In genomic region chr14:98167186-98168038, GRCm38 (mm10) we compare ENCODE assay signal across 8 mouse cellular contexts. TPM values are rescaled to one million over a fixed set of nuclear protein-coding genes. Genes with fewer than 3 reads are reported as not detected.
DNase-seq lines count a peak whose midpoint lies in the region; ATAC-seq and TF ChIP-seq lines count a peak whose summit lies in the region.

No protein-coding gene starts in this region.

- peak overlapping the region; percentile 96 for H3K4me2 ChIP-seq in forebrain, embryonic 16.5 days (ENCODE audit: low read length)
- H3K4me2 ChIP-seq in hindbrain, postnatal 0 days (ENCODE audit: low read depth, low read length): peak overlapping the region; percentile 69
- H3K4me2 ChIP-seq in liver, embryonic 14.5 days (ENCODE audit: low read depth): peak overlapping the region; percentile 67
- peak overlapping the region; percentile 73 for H3K4me2 ChIP-seq in neural tube, embryonic 12.5 days (replicated peaks)

- WGBS in forebrain, embryonic 16.5 days: under 1% methylated on average over 33 of the region's 33 CpGs
- under 1% methylated on average over 33 of the region's 33 CpGs for WGBS in hindbrain, postnatal 0 days
- WGBS in liver, embryonic 14.5 days (ENCODE audit: insufficient replicate concordance): under 1% methylated on average over 33 of the region's 33 CpGs
- WGBS in neural tube, embryonic 12.5 days: under 1% methylated on average over 33 of the region's 33 CpGs

- peak; percentile 29 for TF ChIP-seq CTCF in hindbrain, postnatal 0 days (IDR thresholded peaks at IDR 0.05; ENCODE audit: low read depth)
- TF ChIP-seq CTCF in liver, embryonic 14.5 days (IDR thresholded peaks at IDR 0.05; ENCODE audit: low read depth): no peak

- TF ChIP-seq EP300 in liver, embryonic 14.5 days (IDR thresholded peaks at IDR 0.05; ENCODE audit: low read depth): no peak

- DNase-seq in cerebellum, adult 18-20 months: peak; percentile 5 to 8
- DNase-seq in cerebellum, adult 11-12 months: no peak
- DNase-seq in brain, adult 2 months (ENCODE audit: low read depth, low spot score): peak; percentile 18
- DNase-seq in hindbrain, postnatal 0 days (ENCODE audit: low spot score): peak; percentile 62
- DNase-seq in liver, embryonic 14.5 days (ENCODE audit: low read depth in 3 of 3, low spot score in 3 of 3): no peak
- DNase-seq in yolk sac, embryonic 10.5 days (ENCODE audit: low spot score): peak; percentile 46

- no peaks in the 10 kb centered on the region; the same call in none of the 2 replicates for H3K27me3 ChIP-seq in forebrain, embryonic 16.5 days (replicated peaks; ENCODE audit: control insufficient read depth, insufficient read depth, low read length)
- no peaks in the 10 kb centered on the region for H3K27me3 ChIP-seq in hindbrain, postnatal 0 days (ENCODE audit: insufficient read depth, low read length)
- peaks cover 19% of the 10 kb centered on the region for H3K27me3 ChIP-seq in liver, embryonic 14.5 days (ENCODE audit: control insufficient read depth, insufficient read depth, low read length)
- no peaks in the 10 kb centered on the region for H3K27me3 ChIP-seq in neural tube, embryonic 12.5 days (replicated peaks)

- peak overlapping the region; percentile 83 for H3K9ac ChIP-seq in forebrain, embryonic 16.5 days (replicated peaks; ENCODE audit: low read depth, low read length)
- H3K9ac ChIP-seq in hindbrain, postnatal 0 days (replicated peaks; ENCODE audit: low read length): peak overlapping the region; percentile 80
- H3K9ac ChIP-seq in liver, embryonic 14.5 days (replicated peaks): no peak overlapping the region
- H3K9ac ChIP-seq in neural tube, embryonic 12.5 days: peak overlapping the region; percentile 92

- no peaks in the 10 kb centered on the region for H3K9me3 ChIP-seq in forebrain, embryonic 16.5 days (ENCODE audit: control insufficient read depth, low read length)
- H3K9me3 ChIP-seq in hindbrain, postnatal 0 days (ENCODE audit: low read length): no peaks in the 10 kb centered on the region
- H3K9me3 ChIP-seq in liver, embryonic 14.5 days (ENCODE audit: control insufficient read depth, low read length): no peaks in the 10 kb centered on the region
- H3K9me3 ChIP-seq in neural tube, embryonic 12.5 days: no peaks in the 10 kb centered on the region

- H3K4me1 ChIP-seq in forebrain, embryonic 16.5 days (replicated peaks; ENCODE audit: control insufficient read depth, insufficient read depth, low read length): peaks cover 18% of the 10 kb centered on the region
- H3K4me1 ChIP-seq in hindbrain, postnatal 0 days (ENCODE audit: insufficient read depth, low read length): no peaks in the 10 kb centered on the region
- no peaks in the 10 kb centered on the region; a peak in 1 of 4 replicates for H3K4me1 ChIP-seq in liver, embryonic 14.5 days (replicated peaks; ENCODE audit: control insufficient read depth in 2 of 2, insufficient read depth in 2 of 2, low read length in 1 of 2)
- H3K4me1 ChIP-seq in neural tube, embryonic 12.5 days: peaks cover 17% of the 10 kb centered on the region

- H3K27ac ChIP-seq in forebrain, embryonic 16.5 days (ENCODE audit: low read length): peak overlapping the region; percentile 65
- H3K27ac ChIP-seq in hindbrain, postnatal 0 days: peak overlapping the region; percentile 91
- no peak overlapping the region for H3K27ac ChIP-seq in liver, embryonic 14.5 days
- H3K27ac ChIP-seq in neural tube, embryonic 12.5 days: peak overlapping the region; percentile 94

- H3K4me3 ChIP-seq in forebrain, embryonic 16.5 days (replicated peaks; ENCODE audit: low read length): peak overlapping the region; percentile 80
- H3K4me3 ChIP-seq in hindbrain, postnatal 0 days (ENCODE audit: low read length): peak overlapping the region; percentile 72
- peak overlapping the region; percentile 37 to 52 for H3K4me3 ChIP-seq in liver, embryonic 14.5 days (ENCODE audit: insufficient read depth in 1 of 2, low read depth in 2 of 2, low read length in 2 of 2)
- H3K4me3 ChIP-seq in neural tube, embryonic 12.5 days: peak overlapping the region; percentile 83

- ATAC-seq in forebrain, embryonic 16.5 days: peak; percentile 41
- 0 out of 2 replicates have a peak, but pooled peaks have one; percentile 8 for ATAC-seq in hindbrain, postnatal 0 days
- peak; percentile 42 for ATAC-seq in liver, embryonic 14.5 days (ENCODE audit: insufficient read depth)
- ATAC-seq in neural tube, embryonic 12.5 days (ENCODE audit: low FRiP score, low read depth): peak; percentile 52

- no peaks in the 10 kb centered on the region for H3K36me3 ChIP-seq in forebrain, embryonic 16.5 days (ENCODE audit: control insufficient read depth, insufficient read depth)
- H3K36me3 ChIP-seq in hindbrain, postnatal 0 days (ENCODE audit: insufficient read depth, low read length): no peaks in the 10 kb centered on the region
- H3K36me3 ChIP-seq in liver, embryonic 14.5 days (replicated peaks; ENCODE audit: control insufficient read depth, insufficient read depth, low read depth): no peaks in the 10 kb centered on the region
- H3K36me3 ChIP-seq in neural tube, embryonic 12.5 days: no peaks in the 10 kb centered on the region

RNA-seq across cellular contexts. Expression of gene Dach1, which starts 2.2 kb away (rescaled TPM):
- polyA plus RNA-seq in forebrain, embryonic 16.5 days (2015; fragmentation: Nextera tagmentation; extraction: Ambion mirVana): 7.4 and 8.6 TPM in 2 replicates
- 23.8 and 26.7 TPM in 2 replicates for total RNA-seq in hindbrain, postnatal 0 days (2014; rRNA removed)
- polyA plus RNA-seq in hindbrain, postnatal 0 days (2015; fragmentation: Nextera tagmentation; extraction: Ambion mirVana): 14.7 and 14.8 TPM in 2 replicates
- polyA plus RNA-seq in liver, embryonic 14.5 days (2012; rRNA removed): 0.11 and 0.17 TPM in 2 replicates
- 0.20 and 0.29 TPM in 2 replicates for polyA plus RNA-seq in liver, embryonic 14.5 days (2014; fragmentation: Nextera tagmentation; extraction: Ambion mirVana)
- 20.4 and 22.0 TPM in 2 replicates for polyA plus RNA-seq in neural tube, embryonic 12.5 days (2016; fragmentation: Nextera tagmentation; extraction: Ambion mirVana)

Comparison
In these comparisons a context has a peak if more than half of its experiments do, and no peak if none do; other contexts are left out.
1. DNase-seq: peak in cerebellum, adult 18-20 months (2 of 2), brain, adult 2 months (single experiment), hindbrain, postnatal 0 days (single experiment) and yolk sac, embryonic 10.5 days (single experiment); none in cerebellum, adult 11-12 months (single experiment) and liver, embryonic 14.5 days (0 of 3).
2. Peak in every context shown above with its lines, with median percentiles within 50 percentile points of each other: ATAC-seq, H3K4me2 ChIP-seq and H3K4me3 ChIP-seq.